Mouse (Mus musculus) bone marrow, adult 2 months (tissue): ENCODE measurements around the gene Rabl3.

Source experiments
- CTCF ChIP-seq: fragments of 200-500 bp; IDR thresholded peaks from 2 replicates; pipeline ENCODE4 v1.5.1; 2011; ENCODE audit warnings: low read length, control low read depth; ENCODE audit not compliant: control insufficient read depth, insufficient read depth
- POLR2A ChIP-seq: fragments of 200-500 bp; IDR thresholded peaks from 2 replicates; pipeline ENCODE4 v1.6.1; 2011; ENCODE audit warnings: low read depth, mild to moderate bottlenecking, control low read depth, low read length, borderline replicate concordance; ENCODE audit not compliant: control insufficient read depth

- TF ChIP-seq CTCF (no peak), POLR2A (no peak)
Measured at GRCm38 (mm10) chr16:37598463-37598862, 58.8 kb downstream of the Rabl3 start.
